Mouse (Mus musculus): ENCODE data around the gene Ccdc146. TPM values are rescaled to one million over a fixed set of nuclear protein-coding genes. Genes with fewer than 3 reads are reported as not detected.

Gene Ccdc146
- 1 to 10 TPM; 3.5 to 4.1 TPM for total RNA-seq (2021)
- long read RNA-seq, experiment 1, transcript Ccdc146-203 (5 exons, 780 nt) = major isoform, 6 of 13 reads
- long read RNA-seq, experiment 1, partial matches to known transcripts = 5 of 13 reads
- long read RNA-seq, experiment 1, other reads (novel, unspliced or antisense) = 2 of 13 reads
- long read RNA-seq, experiment 2, partial matches to known transcripts = 2 of 7 reads
- long read RNA-seq, experiment 2, other reads (novel, unspliced or antisense) = 3 of 7 reads

GRCm38 (mm10) chr5:21424614-21425602, at the start of gene Ccdc146, which contains the start of gene Fam185a:
Gene Ccdc146, minus strand, starts transcription at chr5:21424677.
Gene Fam185a, plus strand, starts transcription at chr5:21424958.
- intact Hi-C loops (cut with DNase I) = no loop called here
- DNase-seq = peak; percentile 72 to 86

DNA sequence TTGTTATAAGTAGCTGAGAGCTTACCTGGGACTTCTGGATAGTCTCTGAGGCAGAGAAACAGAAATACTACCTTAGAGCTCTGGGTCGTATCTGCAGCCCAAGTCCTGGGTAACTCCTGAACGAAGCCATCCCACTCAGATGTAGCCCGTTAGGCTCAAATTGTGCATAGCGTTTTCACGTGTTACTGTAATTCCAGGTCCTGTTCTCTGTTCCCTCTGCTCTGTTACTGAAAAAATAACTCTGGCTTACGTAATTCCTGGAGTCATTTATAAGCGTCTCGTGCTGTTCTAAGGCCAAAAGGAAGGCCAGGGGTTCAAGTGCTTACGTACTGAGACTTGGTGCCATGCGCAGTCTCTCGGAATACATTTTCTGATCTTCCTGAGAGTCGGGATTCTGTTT, 43.6 kb upstream of the Ccdc146 start:
- DNase-seq = no peak
- intact Hi-C loops (cut with DNase I) = no loop called here

DNA sequence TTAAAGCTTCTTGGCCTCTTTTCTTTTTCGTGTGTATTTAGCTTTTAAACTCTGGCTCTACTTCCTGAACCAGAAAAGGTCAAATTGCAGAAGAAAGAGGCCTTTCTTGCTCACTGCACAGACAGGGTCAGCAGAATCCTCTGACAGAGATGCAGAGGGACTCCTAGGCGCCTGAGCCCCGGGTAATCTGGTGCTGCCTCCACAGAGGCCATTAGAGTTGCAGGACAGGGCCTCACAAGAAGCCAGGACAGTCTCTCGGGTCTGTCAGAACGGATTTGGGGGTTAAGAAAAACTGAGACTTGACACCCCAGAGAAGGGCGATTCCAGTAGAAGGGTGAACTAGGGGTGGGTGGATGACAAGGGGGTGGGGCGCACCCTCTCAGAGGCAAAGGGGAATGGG, 42.9 kb upstream of the Ccdc146 start:
- intact Hi-C loops (cut with DNase I) = no loop called here
- DNase-seq = no peak

GRCm38 (mm10) chr5:21440833-21441530, 16.5 kb upstream of the Ccdc146 start:
- peak in 1 of 2 experiments; percentile 50 for DNase-seq
- intact Hi-C loops (cut with DNase I) = no loop called here

DNA sequence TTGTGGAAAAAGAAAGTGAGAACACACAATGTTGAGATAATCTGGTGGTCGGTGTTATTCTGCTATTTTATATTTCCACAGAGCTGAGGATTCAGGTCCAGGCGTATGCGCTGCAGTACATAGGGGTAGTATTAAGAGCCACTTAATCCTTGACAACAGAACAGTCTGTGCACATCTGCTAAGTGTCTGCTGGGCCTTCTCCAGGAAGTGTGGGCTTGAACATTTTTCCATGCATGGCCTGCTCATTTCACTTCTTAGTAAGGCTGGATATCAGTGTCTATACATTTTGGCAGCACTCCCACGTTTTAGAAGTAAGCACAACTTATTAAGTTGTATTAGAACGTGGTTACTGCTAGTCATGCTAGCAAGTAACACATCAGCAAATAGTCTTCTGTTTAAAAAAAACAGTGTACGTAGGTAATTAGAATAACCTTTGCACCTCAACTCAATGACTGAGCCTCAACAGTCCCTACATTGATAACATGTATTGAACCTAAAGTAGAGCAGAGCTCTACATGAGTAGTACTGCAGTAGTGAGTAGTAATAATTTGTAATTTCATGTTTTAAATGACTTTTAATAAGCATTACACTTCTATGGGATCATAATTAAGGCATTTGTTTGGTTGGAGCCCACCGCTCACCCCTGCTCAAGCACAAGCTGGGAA, 15.1 kb upstream of the Ccdc146 start:
- DNase-seq = no peak
- intact Hi-C loops (cut with DNase I) = no loop called here

- intact Hi-C loops (cut with DNase I) = no loop called here
- no peak for DNase-seq
These were observed 14.0 kb upstream of the Ccdc146 start for GRCm38 (mm10) chr5:21438428-21438827.

GRCm38 (mm10) chr5:21436471-21436975, 12.0 kb upstream of the Ccdc146 start:
- intact Hi-C loops (cut with DNase I) = no loop called here
- DNase-seq = no peak

- intact Hi-C loops (cut with DNase I) = no loop called here
- no peak for DNase-seq
These were observed 9.9 kb upstream of the Ccdc146 start for GRCm38 (mm10) chr5:21434148-21434929.

DNA sequence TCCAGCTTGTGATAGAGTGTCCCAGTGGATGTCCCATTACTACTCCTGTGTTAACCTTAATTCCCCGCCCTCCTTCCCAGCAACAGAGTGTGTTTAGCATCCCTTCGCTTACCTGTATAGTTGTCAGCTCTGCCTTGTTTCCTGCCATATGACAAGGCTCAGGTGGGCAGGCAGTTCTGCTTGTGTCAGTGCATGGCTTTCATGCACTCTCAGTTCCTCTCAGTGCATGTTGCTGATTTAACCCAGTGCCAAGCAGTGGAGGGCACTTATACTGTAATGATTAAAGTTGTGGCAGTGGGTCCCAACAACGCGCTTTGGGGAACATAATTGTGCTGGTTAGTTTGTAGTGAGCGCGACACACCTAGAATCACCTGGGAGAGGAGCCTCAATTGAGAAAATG, 2.2 kb upstream of the Ccdc146 start:
- intact Hi-C loops (cut with DNase I) = no loop called here
- no peak for DNase-seq

- intact Hi-C loops (cut with DNase I) = loop anchor here (2.0 kb wide), 1 partner anchor 156 kb away; no protein-coding TSS in a partner anchor
- DNase-seq = no peak
These were observed 3.9 kb downstream of the Ccdc146 start for GRCm38 (mm10) chr5:21420609-21421008.

GRCm38 (mm10) chr5:21418613-21419012, 5.9 kb downstream of the Ccdc146 start:
- DNase-seq = no peak
- intact Hi-C loops (cut with DNase I) = loop anchor here (2.0 kb wide), 1 partner anchor 94 kb away; no protein-coding TSS in a partner anchor

GRCm38 (mm10) chr5:21414116-21414820, 10.2 kb downstream of the Ccdc146 start:
- DNase-seq = no peak
- intact Hi-C loops (cut with DNase I) = no loop called here

DNA sequence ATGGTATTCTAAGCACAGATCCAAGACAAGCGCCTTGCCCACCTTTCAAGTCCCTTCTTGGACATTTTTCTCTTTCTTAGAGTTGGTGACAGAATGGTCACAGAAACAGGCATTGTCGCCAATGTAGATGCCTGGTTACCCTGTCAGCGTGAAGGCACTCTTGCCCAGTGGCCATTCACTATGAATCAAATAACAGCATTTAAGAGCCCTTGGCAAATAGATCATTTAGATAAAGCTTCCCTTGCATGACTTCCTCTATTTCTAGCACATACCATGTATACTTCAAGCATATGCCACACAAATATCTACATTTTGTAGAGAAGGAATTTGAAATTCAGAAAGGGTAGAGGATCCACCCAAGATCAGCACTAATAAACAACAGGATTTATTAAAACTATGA, 11.2 kb downstream of the Ccdc146 start:
- no peak for DNase-seq
- intact Hi-C loops (cut with DNase I) = no loop called here

- intact Hi-C loops (cut with DNase I) = no loop called here
- no peak for DNase-seq
These were observed 12.4 kb downstream of the Ccdc146 start for GRCm38 (mm10) chr5:21412056-21412455.

- DNase-seq = no peak
- intact Hi-C loops (cut with DNase I) = no loop called here
These were observed 13.2 kb downstream of the Ccdc146 start for GRCm38 (mm10) chr5:21411261-21411666.

- intact Hi-C loops (cut with DNase I) = no loop called here
- DNase-seq = no peak
These were observed 29.2 kb downstream of the Ccdc146 start for GRCm38 (mm10) chr5:21395205-21395840.

GRCm38 (mm10) chr5:21394562-21394961, 29.9 kb downstream of the Ccdc146 start:
- DNase-seq = no peak
- intact Hi-C loops (cut with DNase I) = no loop called here

All from gastrocnemius, postnatal 36 days (tissue).